Mouse (Mus musculus): ENCODE measurements at regions not wholly inside any gene's neighbourhood (a gene's known extent, or its start where the extent isn't known, plus 50 kb on each side); places are given as distances from the start of the nearest gene placed in this dataset.
"Not testable (repeated sequence)": the region's sequence is repeated elsewhere in the genome, so short reads cannot be mapped to it uniquely, and the experiment has no call there.

GRCm38 (mm10) chr14:53802547-53802946 is 451.4 kb downstream of the Dad1 start:
- no peak for DNase-seq (ENCODE audit: low spot score in 2 of 2)

- DNase-seq (ENCODE audit: low spot score in 2 of 2), result no peak
These were observed 453.3 kb downstream of the Dad1 start for GRCm38 (mm10) chr14:53800508-53801136.

- DNase-seq (ENCODE audit: low spot score in 2 of 2), result peak; percentile 48 to 66
These were observed 458.7 kb downstream of the Dad1 start for GRCm38 (mm10) chr14:53795160-53795559.

GRCm38 (mm10) chr14:53794527-53794926 is 459.4 kb downstream of the Dad1 start:
- DNase-seq (ENCODE audit: low spot score in 2 of 2), result no peak

- not testable (repeated sequence) for DNase-seq (ENCODE audit: low spot score in 2 of 2)
These were observed 461.5 kb downstream of the Dad1 start for GRCm38 (mm10) chr14:53792432-53792831.

GRCm38 (mm10) chr14:53785547-53785946 is 468.4 kb downstream of the Dad1 start:
- DNase-seq (ENCODE audit: low spot score in 2 of 2), result not testable (repeated sequence)

GRCm38 (mm10) chr14:53777375-53777774 is 476.5 kb downstream of the Dad1 start:
- DNase-seq (ENCODE audit: low spot score in 2 of 2), result no peak

GRCm38 (mm10) chr14:53776717-53777116 is 477.2 kb downstream of the Dad1 start:
- peak; percentile 30 to 66 for DNase-seq (ENCODE audit: low spot score in 2 of 2)

- DNase-seq (ENCODE audit: low spot score in 2 of 2), result not testable (repeated sequence)
These were observed 487.4 kb downstream of the Dad1 start for GRCm38 (mm10) chr14:53766501-53766900.

GRCm38 (mm10) chr14:53765918-53766317 is 488.0 kb downstream of the Dad1 start:
- DNase-seq (ENCODE audit: low spot score in 2 of 2), result not testable (repeated sequence)

- DNase-seq (ENCODE audit: low spot score in 2 of 2), result not testable (repeated sequence)
These were observed 493.3 kb downstream of the Dad1 start for GRCm38 (mm10) chr14:53760578-53760977.

GRCm38 (mm10) chr14:53757782-53758181 is 496.1 kb downstream of the Dad1 start:
- not testable (repeated sequence) for DNase-seq (ENCODE audit: low spot score in 2 of 2)

- DNase-seq (ENCODE audit: low spot score in 2 of 2), result not testable (repeated sequence)
These were observed 496.8 kb downstream of the Dad1 start for GRCm38 (mm10) chr14:53757095-53757494.

- DNase-seq (ENCODE audit: low spot score in 2 of 2), result no peak
These were observed 503.0 kb downstream of the Dad1 start for GRCm38 (mm10) chr14:53750703-53751441.

GRCm38 (mm10) chr14:53743552-53743951 is 510.4 kb downstream of the Dad1 start:
- not testable (repeated sequence) for DNase-seq (ENCODE audit: low spot score in 2 of 2)

- not testable (repeated sequence) for DNase-seq (ENCODE audit: low spot score in 2 of 2)
These were observed 511.0 kb downstream of the Dad1 start for GRCm38 (mm10) chr14:53742864-53743263.

GRCm38 (mm10) chr14:53741246-53741645 is 512.7 kb downstream of the Dad1 start:
- peak; percentile 51 to 78 for DNase-seq (ENCODE audit: low spot score in 2 of 2)

GRCm38 (mm10) chr14:53737962-53738361 is 515.9 kb downstream of the Dad1 start:
- not testable (repeated sequence) for DNase-seq (ENCODE audit: low spot score in 2 of 2)

- DNase-seq (ENCODE audit: low spot score in 2 of 2), result not testable (repeated sequence)
These were observed 517.6 kb downstream of the Dad1 start for GRCm38 (mm10) chr14:53736274-53736673.

- DNase-seq (ENCODE audit: low spot score in 2 of 2), result not testable (repeated sequence)
These were observed 522.3 kb downstream of the Dad1 start for GRCm38 (mm10) chr14:53731600-53731999.

GRCm38 (mm10) chr14:53729877-53730276 is 524.0 kb downstream of the Dad1 start:
- DNase-seq (ENCODE audit: low spot score in 2 of 2), result not testable (repeated sequence)

- not testable (repeated sequence) for DNase-seq (ENCODE audit: low spot score in 2 of 2)
These were observed 524.8 kb downstream of the Dad1 start for GRCm38 (mm10) chr14:53729149-53729548.

- not testable (repeated sequence) for DNase-seq (ENCODE audit: low spot score in 2 of 2)
These were observed 527.0 kb downstream of the Dad1 start for GRCm38 (mm10) chr14:53726914-53727313.
